Mouse (Mus musculus) ES-E14 (cell line): ENCODE data around the gene Polr1c. TPM values are rescaled to one million over a fixed set of nuclear protein-coding genes. Genes with fewer than 3 reads are reported as not detected.

Experiments used
- DNase-seq: peaks from one replicate; pipeline ENCODE4 v3.0.0-alpha.2; 2013; ENCODE audit warnings: low read depth, low spot score
- H3K27ac ChIP-seq: 2 replicates; pipeline ENCODE4 v1.5.1; 2012; ENCODE audit warnings: low read depth, mild to moderate bottlenecking, low read length, moderate library complexity, mixed read lengths; ENCODE audit not compliant: poor library complexity, insufficient read depth, severe bottlenecking
- H3K36me3 ChIP-seq: 2 replicates; pipeline ENCODE4 v1.6.1; 2012; ENCODE audit warnings: mild to moderate bottlenecking, low read length, moderate library complexity, mixed read lengths; ENCODE audit not compliant: control insufficient read depth, poor library complexity, insufficient read depth, severe bottlenecking
- H3K4me1 ChIP-seq, 2 experiments: fragments of 150-350 bp in 1 of 2; sonication (generic) in 1 of 2; 2 replicates each; pipeline ENCODE4 v1.6.1; 2012; ENCODE audit warnings: low read length in 2 of 2, mild to moderate bottlenecking in 1 of 2, mixed read lengths in 1 of 2; ENCODE audit not compliant: control insufficient read depth in 2 of 2, insufficient read depth in 2 of 2, poor library complexity in 1 of 2
- H3K4me3 ChIP-seq, 2 experiments: fragments of 150-350 bp in 1 of 2; sonication (generic) in 1 of 2; 2 replicates each; pipeline ENCODE4 v1.5.1; 2012; ENCODE audit warnings: low read length in 2 of 2, low read depth in 1 of 2, mild to moderate bottlenecking in 1 of 2, mixed read lengths in 1 of 2; ENCODE audit not compliant: insufficient read depth in 1 of 2, poor library complexity in 1 of 2, severe bottlenecking in 1 of 2
- H3K9ac ChIP-seq: 2 replicates; pipeline ENCODE4 v1.6.1; 2012; ENCODE audit warnings: low read depth, mild to moderate bottlenecking, low read length, mixed read lengths; ENCODE audit not compliant: poor library complexity, insufficient read depth, severe bottlenecking
- H3K9me3 ChIP-seq: fragments of 150-350 bp; sonication (generic); 2 replicates; pipeline ENCODE4 v1.6.1; 2012; ENCODE audit warnings: low read depth, mild to moderate bottlenecking, low read length; ENCODE audit not compliant: control insufficient read depth, insufficient read depth
- CHD2 ChIP-seq: IDR thresholded peaks from 2 replicates; pipeline ENCODE4 v1.6.1; 2014; ENCODE audit warnings: mild to moderate bottlenecking, low read depth, low read length, inconsistent platforms
- HCFC1 ChIP-seq: IDR thresholded peaks from 2 replicates; pipeline ENCODE4 v1.6.1; 2012; ENCODE audit warnings: low read length, inconsistent platforms, borderline replicate concordance; ENCODE audit not compliant: insufficient read depth
- MAFK ChIP-seq: IDR thresholded peaks from 2 replicates; pipeline ENCODE4 v1.6.1; 2014; ENCODE audit warnings: mild to moderate bottlenecking, low read depth, low read length, inconsistent platforms; ENCODE audit not compliant: insufficient read depth
- ZC3H11A ChIP-seq: IDR thresholded peaks from 2 replicates; pipeline ENCODE4 v1.6.1; 2012; ENCODE audit warnings: low read depth, mild to moderate bottlenecking, inconsistent platforms, low read length, borderline replicate concordance
- ZNF384 ChIP-seq: IDR thresholded peaks from 2 replicates; pipeline ENCODE4 v1.6.1; 2012; ENCODE audit warnings: low read depth, low read length, inconsistent platforms
- in situ Hi-C, 2 experiments: fragments of 600-800 bp; cut with MboI; formaldehyde crosslinking; loops; one replicate each; pipeline ENCODE4 v1.15.1; 2025; ENCODE audit warnings: low sequenced_read_pairs in 2 of 2, inconsistent platforms in 1 of 2; ENCODE audit not compliant: unreplicated experiment in 2 of 2
- total RNA-seq: library from RNA; depleted of rRNA; stranded (reverse); fragments of 300-350 nt; gene quantifications from 2 replicates; pipeline ENCODE4 v1.2.3, GENCODE M21; 2012

Gene Polr1c
- total RNA-seq, 1 experiment: 177 TPM

DNA sequence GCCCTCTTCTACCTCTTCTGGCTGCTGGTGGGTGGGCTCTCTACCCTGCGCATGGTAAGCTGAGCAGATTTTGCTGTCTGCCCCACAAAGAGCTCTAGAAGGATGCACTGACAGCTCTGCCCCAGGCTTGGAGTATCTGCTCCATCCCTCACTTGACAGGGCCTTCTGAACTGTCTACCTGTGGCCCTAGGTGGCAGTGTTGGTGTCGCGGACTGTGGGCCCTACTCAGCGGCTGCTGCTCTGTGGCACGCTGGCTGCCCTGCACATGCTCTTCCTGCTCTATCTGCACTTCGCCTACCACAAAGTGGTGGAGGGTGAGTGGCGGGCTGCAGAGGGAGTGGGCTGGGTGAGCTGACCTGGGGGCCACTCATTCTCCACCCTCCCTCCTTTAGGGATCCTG is 3.3 kb upstream of the Polr1c start:
- no peaks in the 10 kb centered on the region for H3K9me3 ChIP-seq
- in situ Hi-C loops: no loop called here
- DNase-seq: no peak
- TF ChIP-seq ZC3H11A: no peak
- no peak for TF ChIP-seq HCFC1
- no peak for TF ChIP-seq CHD2
- no peak for TF ChIP-seq ZNF384
- no peak for TF ChIP-seq MAFK
- no peak overlapping the region for H3K27ac ChIP-seq
- no peak overlapping the region for H3K9ac ChIP-seq
- peaks cover 32% of the 10 kb centered on the region for H3K36me3 ChIP-seq
- H3K4me1 ChIP-seq: peaks cover 0 to 17% of the 10 kb centered on the region in 2 experiments; a peak in 2 of 4 replicates
- H3K4me3 ChIP-seq: no peak overlapping the region

DNA sequence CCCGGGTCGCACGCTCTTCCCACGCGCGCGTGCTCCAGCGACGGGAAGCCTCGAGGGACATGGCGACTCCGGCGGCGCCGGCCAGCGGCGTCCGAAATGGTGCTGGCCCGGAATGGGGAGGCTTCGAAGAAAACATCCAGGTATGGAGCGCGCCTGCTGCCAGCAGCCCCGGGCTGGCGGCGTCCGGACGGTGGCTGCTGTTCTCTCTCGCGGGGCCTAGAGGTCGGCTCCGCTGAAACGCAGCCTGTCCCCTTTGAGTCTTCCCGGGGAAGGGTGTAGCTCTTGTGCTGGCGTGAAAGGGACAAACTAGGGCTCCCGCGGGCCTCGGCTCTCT is 302 bp upstream of the Polr1c start:
- Histone ChIP-seq H3K9ac (peak overlapping the region; percentile 95), H3K9me3 (no peaks in the 10 kb centered on the region), H3K27ac (no peak overlapping the region), H3K4me3 (peak overlapping the region; percentile 77 to 91), H3K36me3 (peaks cover 59% of the 10 kb centered on the region), H3K4me1 (peaks cover 0 to 10% of the 10 kb centered on the region in 2 experiments; a peak in 2 of 4 replicates)
- no peak for DNase-seq
- TF ChIP-seq MAFK (no peak), ZC3H11A (no peak), ZNF384 (no peak), CHD2 (no peak), HCFC1 (no peak)
- in situ Hi-C loops: no loop called here

DNA sequence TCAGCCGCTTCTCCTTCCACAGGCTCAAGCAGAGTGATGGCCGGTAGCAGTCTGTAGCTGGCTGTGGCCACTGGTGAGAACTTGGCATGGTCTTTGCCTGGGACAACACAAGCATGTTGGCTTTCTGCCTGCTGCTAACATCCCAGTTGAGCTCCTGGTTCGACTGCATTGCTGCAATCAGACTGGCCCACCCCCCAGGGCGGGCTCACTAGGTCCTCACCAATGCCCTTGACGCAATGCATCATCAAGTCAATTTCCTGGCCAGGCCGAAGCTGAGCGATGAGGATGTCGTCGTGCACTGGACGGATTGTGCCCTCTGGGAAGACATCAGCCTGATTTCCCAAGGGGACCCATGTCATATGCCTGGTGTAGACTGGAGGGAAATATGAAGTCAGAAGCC is 3.3 kb downstream of the Polr1c start:
- TF ChIP-seq MAFK (no peak), CHD2 (no peak), ZC3H11A (no peak), ZNF384 (no peak), HCFC1 (no peak)
- no peak overlapping the region for H3K4me3 ChIP-seq
- no peaks in the 10 kb centered on the region for H3K9me3 ChIP-seq
- H3K9ac ChIP-seq: no peak overlapping the region
- no peak overlapping the region for H3K27ac ChIP-seq
- peaks cover 66% of the 10 kb centered on the region for H3K36me3 ChIP-seq
- no peak for DNase-seq
- H3K4me1 ChIP-seq: peaks cover 0 to 14% of the 10 kb centered on the region in 2 experiments; a peak in 1 of 4 replicates
- in situ Hi-C loops: no loop called here

DNA sequence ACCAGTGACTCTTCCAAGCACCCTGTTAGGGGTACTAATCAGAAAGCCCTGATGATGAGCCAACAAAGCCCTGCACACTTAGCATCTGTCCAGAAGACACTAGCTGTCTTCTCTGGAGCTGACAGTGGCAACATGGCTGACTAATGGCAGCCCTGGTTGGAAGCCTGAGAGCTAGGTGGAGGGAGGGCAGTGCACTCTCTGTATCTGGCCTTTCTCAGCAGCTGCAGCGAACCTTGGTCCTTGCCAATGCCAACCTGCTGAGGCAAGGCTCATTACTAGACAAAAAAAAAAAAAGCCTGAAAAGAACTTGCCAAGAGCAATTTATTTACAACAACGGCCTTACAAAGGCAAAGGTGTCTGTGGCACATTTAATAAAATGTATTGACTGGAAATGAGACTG is 4.2 kb downstream of the Polr1c start:
- DNase-seq: no peak
- Histone ChIP-seq H3K4me1 (peaks cover 0 to 8% of the 10 kb centered on the region in 2 experiments; a peak in 1 of 4 replicates), H3K36me3 (peaks cover 70% of the 10 kb centered on the region), H3K9me3 (no peaks in the 10 kb centered on the region), H3K27ac (no peak overlapping the region), H3K4me3 (no peak overlapping the region), H3K9ac (no peak overlapping the region)
- TF ChIP-seq HCFC1: no peak
- TF ChIP-seq CHD2: no peak
- no peak for TF ChIP-seq ZC3H11A
- no peak for TF ChIP-seq ZNF384
- no peak for TF ChIP-seq MAFK
- in situ Hi-C loops: no loop called here

DNA sequence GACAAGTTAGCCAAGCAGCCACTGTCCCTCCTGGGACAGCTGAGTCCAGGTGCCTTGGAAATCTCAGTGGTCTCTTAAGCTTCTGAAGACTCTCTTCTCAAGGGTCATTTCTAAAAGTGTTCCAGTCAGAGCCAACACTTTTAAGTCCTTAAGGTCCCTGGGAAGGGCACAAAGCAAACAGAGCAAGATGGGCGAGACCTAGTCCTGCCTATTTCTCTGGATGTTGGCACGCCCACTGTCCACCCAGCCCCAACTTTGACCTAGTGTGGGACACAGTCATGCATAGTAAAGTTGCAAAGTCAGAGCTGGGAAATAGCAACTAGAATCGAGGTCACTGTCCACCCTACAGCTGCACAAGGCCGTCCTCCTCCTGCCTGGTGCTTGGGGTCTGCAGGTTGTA is 4.9 kb downstream of the Polr1c start:
- no peak overlapping the region for H3K4me3 ChIP-seq
- H3K4me1 ChIP-seq: peaks cover 0 to 8% of the 10 kb centered on the region in 2 experiments; a peak in 1 of 4 replicates
- H3K36me3 ChIP-seq: peaks cover 75% of the 10 kb centered on the region
- in situ Hi-C loops: no loop called here
- TF ChIP-seq ZC3H11A (no peak), HCFC1 (no peak), ZNF384 (no peak), CHD2 (no peak)
- no peak for DNase-seq
- H3K27ac ChIP-seq: no peak overlapping the region
- no peaks in the 10 kb centered on the region for H3K9me3 ChIP-seq
- H3K9ac ChIP-seq: no peak overlapping the region
